Mouse (Mus musculus) cerebellum, adult 9-10 months (tissue): ENCODE data around the gene Macrod1.
"Not testable (repeated sequence)": the region's sequence is repeated elsewhere in the genome, so short reads cannot be mapped to it uniquely, and the experiment has no call there.

Experiments
- DNase-seq: peaks from one replicate; pipeline ENCODE4 v3.0.0; 2022

Macrod1 gene

GRCm38 (mm10) chr19:7057126-7057721, 614 bp downstream of the Macrod1 start:
- DNase-seq: peak; percentile 75

- peak; percentile 85 for DNase-seq
Observed at GRCm38 (mm10) chr19:7057722-7058207, 1.2 kb downstream of the Macrod1 start.

GRCm38 (mm10) chr19:7058541-7058940, 1.9 kb downstream of the Macrod1 start:
- no peak for DNase-seq

- no peak for DNase-seq
Observed at GRCm38 (mm10) chr19:7062110-7062509, 5.5 kb downstream of the Macrod1 start.

- DNase-seq: no peak
Observed at GRCm38 (mm10) chr19:7062916-7063315, 6.3 kb downstream of the Macrod1 start.

- DNase-seq: peak; percentile 87
Observed at GRCm38 (mm10) chr19:7064571-7064970, 8.0 kb downstream of the Macrod1 start.

- DNase-seq: no peak
Observed at GRCm38 (mm10) chr19:7066034-7066827, 9.6 kb downstream of the Macrod1 start.

GRCm38 (mm10) chr19:7066828-7067342, 10.3 kb downstream of the Macrod1 start:
- no peak for DNase-seq

- no peak for DNase-seq
Observed at GRCm38 (mm10) chr19:7067344-7068050, 10.9 kb downstream of the Macrod1 start.

GRCm38 (mm10) chr19:7068136-7068535, 11.5 kb downstream of the Macrod1 start:
- DNase-seq: peak; percentile 84

GRCm38 (mm10) chr19:7068661-7069531, 12.3 kb downstream of the Macrod1 start:
- no peak for DNase-seq

GRCm38 (mm10) chr19:7069781-7070763, 13.5 kb downstream of the Macrod1 start:
- no peak for DNase-seq

- no peak for DNase-seq
Observed at GRCm38 (mm10) chr19:7070775-7071174, 14.2 kb downstream of the Macrod1 start.

- no peak for DNase-seq
Observed at GRCm38 (mm10) chr19:7072221-7072620, 15.6 kb downstream of the Macrod1 start.

- no peak for DNase-seq
Observed at GRCm38 (mm10) chr19:7073997-7074781, 17.6 kb downstream of the Macrod1 start.

GRCm38 (mm10) chr19:7075336-7075735, 18.7 kb downstream of the Macrod1 start:
- DNase-seq: not testable (repeated sequence)

- DNase-seq: no peak
Observed at GRCm38 (mm10) chr19:7077666-7078065, 21.1 kb downstream of the Macrod1 start.

GRCm38 (mm10) chr19:7078271-7078670, 21.7 kb downstream of the Macrod1 start:
- no peak for DNase-seq

- DNase-seq: no peak
Observed at GRCm38 (mm10) chr19:7081516-7082266, 25.1 kb downstream of the Macrod1 start.
